Mouse (Mus musculus): ENCODE measurements around the gene Gpd2.

- TF ChIP-seq CTCF (IDR thresholded peaks at IDR 0.05; ENCODE audit: control insufficient read depth, insufficient read depth, insufficient replicate concordance, low read depth, low read length) (no peak), POLR2A (IDR thresholded peaks at IDR 0.05; ENCODE audit: control insufficient read depth, low read depth, low read length) (no peak)
Observed at GRCm38 (mm10) chr2:57378147-57378889, 140.9 kb downstream of the Gpd2 start.
